Mouse (Mus musculus): Measurements from ENCODE around the gene Jun.

The Jun gene

DNA sequence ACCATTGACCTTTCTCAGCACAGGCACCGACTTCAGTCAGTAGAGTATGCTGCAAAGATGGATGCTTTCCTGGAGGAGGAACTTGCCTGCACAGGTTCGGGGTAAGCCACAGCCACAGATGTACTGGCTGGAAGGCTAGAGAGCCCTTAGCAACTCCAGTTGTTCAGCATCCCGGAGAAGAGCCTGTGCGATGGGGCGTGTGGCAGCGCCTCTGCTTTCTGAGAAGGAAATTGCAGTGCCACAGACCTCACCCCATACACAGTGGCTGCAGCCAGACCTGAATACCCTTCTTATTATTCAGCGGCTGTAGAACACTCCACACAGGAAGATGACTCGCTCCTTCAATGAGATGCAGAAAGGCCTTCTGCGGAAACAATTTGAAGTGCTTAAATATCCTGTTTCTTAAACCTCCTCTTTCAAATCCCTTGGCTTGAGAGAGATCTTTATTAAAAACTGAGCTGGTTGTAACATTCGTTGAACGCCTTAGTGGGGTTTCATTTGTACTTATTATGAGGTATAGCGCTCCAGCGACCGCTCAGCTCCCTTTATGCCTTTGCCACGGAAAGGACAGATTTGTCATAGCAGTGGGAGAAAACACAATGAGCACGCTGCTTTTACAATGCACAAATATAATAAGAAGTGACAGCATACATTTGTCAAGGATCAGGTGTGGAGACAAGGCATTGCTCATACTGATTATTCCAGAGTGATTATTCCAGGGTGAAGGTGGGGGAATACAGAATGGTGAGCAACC, 26.0 kb downstream of the Jun start:
- DNase-seq (ENCODE audit: low read depth) = no peak

DNA sequence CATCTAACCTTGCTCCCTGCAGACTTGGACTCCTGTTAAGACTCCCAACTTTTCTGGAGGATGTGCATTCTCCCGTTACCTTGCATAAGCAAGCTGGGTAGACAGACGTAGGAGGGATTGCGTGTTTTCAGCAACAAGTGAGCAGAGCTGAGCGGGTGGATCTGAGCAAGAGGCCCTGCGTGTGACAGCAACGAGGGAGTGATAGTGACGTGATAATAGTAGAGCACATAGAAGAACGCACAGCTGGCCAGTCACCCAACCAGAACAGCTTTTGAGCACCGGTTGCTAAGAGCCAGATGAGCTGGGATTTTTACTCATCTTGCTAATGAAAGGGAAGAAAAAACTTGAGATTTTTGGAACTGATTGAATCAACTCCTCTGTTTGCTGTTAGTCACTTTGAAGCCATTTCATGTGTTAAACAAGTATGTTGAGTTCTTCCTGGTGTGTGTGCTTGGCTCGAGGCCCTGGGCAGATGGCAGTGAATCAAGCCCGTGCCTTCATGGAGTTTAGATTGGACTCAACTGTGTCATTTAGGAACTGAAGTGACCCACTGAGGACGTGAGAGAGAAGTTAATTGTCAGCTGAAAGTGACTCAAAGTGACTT, 28.6 kb downstream of the Jun start:
- no peak for DNase-seq (ENCODE audit: low read depth)

DNA sequence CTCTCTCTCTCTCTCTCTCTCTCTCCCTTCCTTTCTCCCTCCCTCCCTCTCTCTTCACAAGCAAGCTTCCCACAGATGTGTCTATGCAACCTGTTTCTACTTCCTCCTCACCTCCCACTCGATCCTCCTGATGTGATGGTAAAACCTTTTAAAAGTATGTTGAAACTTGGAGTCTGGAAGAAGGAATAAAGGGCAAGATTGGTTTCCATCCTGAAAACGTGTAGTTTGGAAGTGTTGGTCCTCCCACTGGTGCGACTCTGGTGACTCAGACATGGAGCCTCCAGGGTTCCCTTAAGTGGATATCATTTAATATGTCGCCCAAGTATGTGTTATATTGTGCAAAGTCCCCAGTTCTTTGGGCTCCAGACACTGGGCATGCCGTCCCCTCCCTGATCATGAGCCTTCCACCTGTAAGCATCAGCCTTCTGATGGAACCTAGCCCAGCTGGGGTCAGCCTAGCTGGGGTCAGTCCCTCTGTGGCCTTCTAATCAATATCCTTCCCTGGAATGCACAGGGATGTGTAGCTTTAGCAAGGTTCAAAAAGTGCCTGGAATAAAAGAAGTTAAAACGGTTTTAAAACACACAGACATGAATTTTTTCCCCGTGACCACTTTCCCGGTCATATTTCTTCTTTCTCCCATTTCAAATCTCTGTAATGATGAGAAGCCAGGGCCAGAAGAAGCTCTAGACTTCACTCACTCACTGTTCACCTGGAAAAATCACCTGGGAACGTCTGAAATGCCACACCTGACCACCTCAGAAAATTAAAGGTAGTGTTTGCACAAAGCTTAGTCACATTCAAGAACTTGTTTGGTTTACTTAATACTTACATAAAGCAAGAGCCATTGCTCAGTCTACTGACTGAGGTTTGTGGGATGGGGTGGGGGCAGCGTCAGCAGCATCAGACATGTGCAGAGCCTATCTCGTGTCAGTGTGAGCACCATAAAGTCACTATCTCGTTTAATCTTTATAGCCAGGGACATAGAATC, 30.1 kb downstream of the Jun start:
- DNase-seq (ENCODE audit: low read depth) = no peak

DNA sequence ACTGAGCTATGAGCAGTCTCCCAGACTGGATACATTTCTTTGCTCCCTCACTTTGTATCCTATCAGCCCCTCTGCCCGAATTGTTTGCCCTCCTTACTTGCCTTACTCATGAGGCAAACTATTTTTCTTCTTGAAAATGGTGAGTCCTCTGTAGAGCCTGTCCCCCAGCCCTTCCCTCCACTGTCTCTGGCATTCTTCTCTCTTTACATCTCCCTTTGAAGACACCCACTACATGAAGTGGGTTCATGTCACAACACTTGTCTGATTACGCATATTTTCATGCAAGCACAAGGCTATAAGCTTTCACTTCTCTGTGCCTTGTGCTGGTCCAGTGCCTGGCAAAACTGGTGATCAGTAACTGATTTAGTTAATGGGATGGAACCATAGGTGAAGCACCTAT, 31.8 kb downstream of the Jun start:
- no peak for DNase-seq (ENCODE audit: low read depth)

DNA sequence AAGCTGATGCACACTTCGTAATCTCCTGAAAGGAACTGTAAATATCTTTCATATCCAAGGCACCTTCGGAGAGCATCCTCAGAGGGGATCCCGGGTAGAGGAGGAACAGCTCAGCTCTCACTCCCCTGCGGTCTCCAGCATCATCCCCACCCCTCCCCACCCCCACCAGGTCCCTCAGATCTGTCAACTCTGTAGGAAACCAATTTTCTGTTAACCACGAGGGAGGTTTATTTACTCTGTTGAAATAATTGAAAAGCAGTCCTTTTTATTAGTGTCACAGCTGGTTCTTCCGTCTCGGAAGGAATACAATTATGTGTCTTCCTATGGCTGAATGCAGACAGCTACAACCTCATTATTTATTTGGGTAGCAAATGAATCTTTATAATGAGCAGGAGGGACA, 33.8 kb downstream of the Jun start:
- DNase-seq (ENCODE audit: low read depth) = no peak

DNA sequence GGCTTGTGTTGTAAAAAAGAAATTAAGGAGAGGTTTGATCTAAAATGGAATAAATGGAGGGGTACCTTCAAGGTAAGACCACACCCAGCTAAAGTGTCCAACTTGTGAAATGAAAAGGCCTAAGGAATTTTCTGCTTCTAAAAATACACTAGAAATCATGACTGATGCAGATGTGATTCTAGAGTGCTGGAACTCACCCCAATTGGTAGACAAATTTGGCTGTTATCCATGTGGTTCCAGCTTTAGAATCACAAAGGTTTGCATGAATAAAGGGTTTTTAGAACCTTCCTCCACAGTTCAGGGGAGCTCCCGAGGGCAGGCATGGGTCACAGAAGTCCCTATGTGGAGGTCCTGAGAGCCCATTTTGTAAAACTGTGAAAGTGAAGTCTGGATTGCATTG, 39.3 kb downstream of the Jun start:
- DNase-seq (ENCODE audit: low read depth) = no peak

DNA sequence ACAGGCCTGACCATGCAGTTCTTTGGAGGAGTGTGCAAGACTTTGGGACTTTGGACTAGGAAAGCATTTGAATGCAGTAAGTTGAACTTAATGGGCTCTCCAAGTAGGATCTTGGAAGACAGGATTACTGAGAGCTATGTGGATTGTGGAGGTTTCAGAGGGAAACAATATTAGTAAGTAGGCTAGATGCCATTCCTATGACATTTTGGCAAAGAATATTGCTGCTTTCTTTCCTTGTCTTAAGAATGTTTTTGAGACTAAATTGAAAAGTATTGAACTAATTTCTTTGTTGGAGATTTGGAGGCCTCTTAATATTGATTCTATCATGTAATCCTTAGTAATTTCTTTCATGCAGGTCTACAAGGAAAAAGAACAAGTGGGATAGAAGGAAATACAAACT, 39.8 kb downstream of the Jun start:
- no peak for DNase-seq (ENCODE audit: low read depth)

DNA sequence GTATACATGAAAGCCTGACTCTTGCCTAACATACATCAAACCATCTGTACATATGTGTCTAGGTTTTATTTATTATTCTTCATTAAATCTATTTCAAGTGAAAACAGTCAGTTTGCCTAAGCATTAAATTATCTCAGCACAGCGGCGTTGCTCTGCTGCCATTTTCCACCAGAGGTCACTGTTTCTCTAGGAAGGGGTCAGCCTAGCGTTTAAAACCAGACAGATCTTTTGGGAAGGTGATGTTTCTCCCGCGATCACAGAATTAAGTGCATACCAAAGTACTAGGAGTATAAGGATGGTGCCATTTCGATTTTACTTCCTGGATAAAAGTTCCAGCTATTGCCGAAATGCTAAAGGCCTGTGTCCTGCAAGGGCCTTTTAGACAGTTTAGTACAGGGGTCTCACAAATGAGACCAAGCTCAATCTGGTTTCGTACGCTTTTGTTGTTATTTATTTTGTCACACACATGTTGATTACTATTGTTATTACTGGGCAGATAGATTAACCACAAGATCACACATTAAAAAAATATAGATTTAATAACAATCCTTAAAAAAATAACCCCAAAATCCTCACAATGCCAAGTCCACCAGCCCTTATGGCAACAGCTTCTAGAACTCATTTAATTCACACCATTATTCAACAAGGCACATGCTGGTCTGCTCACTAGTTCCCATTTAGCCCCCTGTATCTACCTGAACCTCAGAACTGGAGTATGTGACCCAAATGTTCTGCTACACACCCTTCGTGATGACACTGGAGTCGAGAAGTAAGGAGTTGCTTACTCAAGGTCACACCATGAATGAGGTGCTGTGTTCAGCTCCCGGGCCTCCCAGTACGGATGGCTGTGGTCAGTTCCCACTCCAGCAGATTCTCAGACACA, 43.6 kb downstream of the Jun start:
- DNase-seq (ENCODE audit: low read depth) = peak; percentile 80

DNA sequence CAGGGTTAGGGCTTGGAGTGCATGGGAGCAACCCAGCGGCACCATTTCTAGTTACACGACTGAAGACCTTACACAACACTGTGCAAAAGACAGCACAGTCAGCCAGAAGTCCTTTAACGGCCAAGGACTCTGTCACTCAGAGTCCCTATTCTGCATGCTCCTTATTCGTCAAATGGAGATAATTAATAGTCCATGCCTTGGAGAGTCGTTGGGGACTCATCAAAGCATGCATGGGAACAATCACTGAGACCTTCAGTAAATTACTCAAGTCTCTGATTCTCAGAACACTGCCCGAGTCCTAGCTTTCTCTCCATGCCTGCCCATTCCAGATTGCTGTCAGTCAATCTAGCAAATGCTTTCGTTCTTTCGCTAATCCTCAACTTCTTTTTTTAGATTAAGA, 44.3 kb downstream of the Jun start:
- no peak for DNase-seq (ENCODE audit: low read depth)

DNA sequence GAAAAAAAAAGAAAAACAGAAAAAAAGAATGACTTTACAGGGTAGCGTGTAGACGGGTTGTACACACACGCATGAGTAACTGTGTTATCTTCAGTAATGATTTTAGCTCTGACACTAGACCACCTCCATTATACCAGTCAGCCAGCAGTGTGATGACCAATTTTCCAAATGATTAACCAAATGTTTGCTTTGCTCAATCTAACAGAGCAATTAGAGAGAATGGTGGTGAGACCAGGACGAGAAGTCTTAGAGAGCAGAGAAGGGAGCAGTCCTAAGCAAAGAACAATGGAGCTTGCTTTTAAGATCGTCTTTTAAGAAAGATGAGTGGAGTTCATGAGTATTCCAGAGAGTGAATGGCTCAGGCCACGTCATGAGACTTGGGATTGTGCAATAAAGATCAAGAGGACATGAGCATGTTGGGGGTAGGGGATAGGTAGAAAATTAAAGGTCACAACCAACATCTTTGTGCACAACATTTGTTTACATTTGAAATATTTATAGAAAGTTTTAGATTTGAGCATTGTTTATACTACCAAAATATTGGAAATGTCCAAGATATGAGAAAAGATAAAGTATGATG, 46.7 kb downstream of the Jun start:
- no peak for DNase-seq (ENCODE audit: low read depth)

DNA sequence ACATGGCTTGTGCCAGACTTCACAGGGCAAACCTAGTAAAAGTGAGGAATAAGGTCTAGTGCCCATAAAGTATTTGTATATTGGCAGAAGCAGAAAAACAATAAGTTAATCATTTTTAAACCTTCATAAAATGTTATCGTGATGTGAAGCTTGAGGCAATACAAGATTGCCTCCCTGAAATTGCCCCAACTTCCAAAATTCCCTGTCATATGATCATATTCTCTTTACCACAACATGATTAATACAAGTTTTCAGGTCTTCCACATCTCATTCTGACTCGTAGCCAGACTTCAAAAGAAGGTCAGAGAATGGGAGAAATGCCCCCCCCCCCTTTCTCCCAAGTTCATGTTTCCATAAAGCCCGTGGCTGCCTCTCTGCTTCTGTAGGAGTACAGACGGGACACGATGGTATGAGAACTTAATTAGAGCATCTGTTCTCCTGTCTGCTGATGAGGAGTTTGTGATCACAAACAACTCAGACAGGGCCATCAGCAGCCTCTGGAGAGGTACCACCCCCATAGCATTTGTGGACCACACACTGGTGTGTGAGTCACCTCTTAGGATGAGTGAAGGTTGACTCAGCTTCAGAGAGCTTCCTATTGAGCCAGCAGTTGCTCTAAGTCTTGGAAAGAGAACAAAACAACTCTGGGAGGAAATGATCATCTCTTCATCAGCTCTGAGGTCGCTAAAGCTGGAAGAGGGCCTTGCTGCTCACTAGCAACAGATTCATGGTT, 50.8 kb downstream of the Jun start:
- DNase-seq (ENCODE audit: low read depth) = no peak

DNA sequence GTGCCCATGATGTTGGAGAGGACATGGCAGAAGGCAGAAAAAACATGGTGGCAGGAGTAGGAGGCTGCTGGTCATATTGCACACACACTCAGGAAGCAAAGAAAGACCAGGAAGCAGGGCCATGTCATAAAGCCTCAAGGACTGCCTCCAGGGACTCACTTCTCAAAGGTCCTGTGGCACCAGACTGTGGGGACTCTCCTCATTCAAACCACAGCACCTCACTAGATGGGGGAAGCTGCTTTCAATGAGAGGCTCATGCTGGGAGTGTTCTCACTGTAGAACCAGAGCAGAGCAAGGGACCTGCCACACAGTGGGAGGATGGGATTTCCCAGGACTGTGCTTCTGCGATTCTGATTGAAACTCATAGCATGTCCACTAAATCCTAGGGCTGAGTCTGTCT, 51.9 kb downstream of the Jun start:
- no peak for DNase-seq (ENCODE audit: low read depth)

DNA sequence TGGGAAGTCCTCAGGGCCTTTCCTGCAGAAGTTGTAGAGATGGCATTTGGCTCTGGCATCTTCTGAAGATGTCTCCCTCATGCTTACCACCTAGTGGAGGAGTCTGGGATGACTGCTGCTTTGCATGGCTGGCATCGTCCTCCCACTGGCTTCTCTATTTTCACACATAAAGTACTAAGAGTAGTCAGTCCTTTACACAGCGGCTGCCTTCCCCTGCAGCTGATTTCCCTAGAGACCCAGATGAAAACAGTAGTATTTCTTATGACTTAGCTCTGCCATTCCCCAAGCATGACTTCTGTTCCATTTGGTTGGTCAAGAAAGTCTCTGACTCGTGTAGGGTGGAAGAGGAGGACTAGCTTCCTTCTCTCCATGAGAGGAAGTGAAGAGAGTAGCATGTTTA, 52.8 kb downstream of the Jun start:
- peak; percentile 18 for DNase-seq (ENCODE audit: low read depth)
